Mouse (Mus musculus) embryonic facial prominence, embryonic 11.5 days (tissue): ENCODE data around the gene Crtc3. TPM values are rescaled to one million over a fixed set of nuclear protein-coding genes. Genes with fewer than 3 reads are reported as not detected.

Source experiments
- ATAC-seq: fragments of 200-750 bp; cut with Nextera tagmentation; replicated peaks from 2 replicates; pipeline ENCODE4 v1.8.0; 2017; ENCODE audit warnings: low read depth; ENCODE audit not compliant: insufficient number of reproducible peaks, low FRiP score, low TSS enrichment
- DNase-seq: peaks from one replicate; pipeline ENCODE4 v3.0.0-alpha.2; 2015; ENCODE audit warnings: low spot score
- H3K27ac ChIP-seq: fragments of 300-500 bp; sonication (generic); replicated peaks from 2 replicates; pipeline ENCODE4 v1.5.1; 2014; ENCODE audit warnings: mild to moderate bottlenecking, low read depth, low read length, control low read depth
- H3K27me3 ChIP-seq: fragments of 300-500 bp; sonication (generic); 2 replicates; pipeline ENCODE4 v1.6.1; 2014; ENCODE audit warnings: mild to moderate bottlenecking, low read length, moderate library complexity, mixed read lengths; ENCODE audit not compliant: control insufficient read depth, insufficient read depth
- H3K36me3 ChIP-seq: fragments of 300-500 bp; sonication (generic); replicated peaks from 2 replicates; pipeline ENCODE4 v1.6.1; 2014; ENCODE audit warnings: low read depth, mild to moderate bottlenecking, low read length, moderate library complexity, mixed read lengths; ENCODE audit not compliant: control insufficient read depth, insufficient read depth
- H3K4me1 ChIP-seq: fragments of 300-500 bp; sonication (generic); 2 replicates; pipeline ENCODE4 v1.6.1; 2014; ENCODE audit warnings: low read length, mixed read lengths; ENCODE audit not compliant: control insufficient read depth, insufficient read depth
- H3K4me2 ChIP-seq: fragments of 300-500 bp; sonication (generic); 2 replicates; pipeline ENCODE4 v1.6.1; 2014; ENCODE audit warnings: low read depth, mild to moderate bottlenecking, control low read depth, low read length, moderate library complexity
- H3K4me3 ChIP-seq: fragments of 300-500 bp; sonication (generic); 2 replicates; pipeline ENCODE4 v1.5.1; 2014; ENCODE audit warnings: low read depth, low read length, control low read depth
- H3K9ac ChIP-seq: fragments of 300-500 bp; sonication (generic); replicated peaks from 2 replicates; pipeline ENCODE4 v1.6.1; 2014; ENCODE audit warnings: mild to moderate bottlenecking, control low read depth, low read length
- H3K9me3 ChIP-seq: fragments of 300-500 bp; sonication (generic); replicated peaks from 2 replicates; pipeline ENCODE4 v1.6.1; 2016; ENCODE audit warnings: mild to moderate bottlenecking, low read length, inconsistent platforms, mixed read lengths; ENCODE audit not compliant: control insufficient read depth
- WGBS: fragments of 180-500 bp; shearing (Covaris S2); extraction: QIAGEN DNeasy Blood & Tissue Kit; methylation state at CpG from one replicate; pipeline ENCODE4 v1.1.7; 2014; 5-methylcytosine and 5-hydroxymethylcytosine counted together
- polyA plus RNA-seq: library from polyadenylated mRNA; unstranded; fragments of >200 nt; fragmentation: Nextera tagmentation; extraction: Ambion mirVana; gene quantifications from 2 replicates; pipeline ENCODE4 v1.2.1, GENCODE M21; 2014

Crtc3 gene
- polyA plus RNA-seq, 1 experiment from 2014 or later, result 8.4 TPM

DNA sequence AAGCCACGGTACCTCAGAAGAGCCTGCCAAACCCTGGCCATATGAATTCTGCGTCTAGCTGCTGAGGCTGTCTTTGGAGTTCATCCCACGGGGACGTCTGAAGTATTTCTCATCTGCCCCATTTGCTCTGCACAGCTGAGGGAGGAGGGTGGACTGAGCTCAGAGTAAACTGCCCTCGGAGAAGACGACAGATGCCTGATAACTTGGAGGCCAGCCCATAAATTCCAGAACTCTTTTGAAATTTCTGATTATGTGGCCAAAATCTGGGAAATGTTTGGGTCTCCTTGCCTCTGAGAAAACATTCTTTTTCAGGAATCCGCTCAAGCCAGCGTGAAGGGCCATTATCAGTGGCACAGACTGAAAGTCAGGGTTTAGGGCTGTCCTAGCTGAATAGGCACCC lies 30.8 kb downstream of the Crtc3 start:
- Histone ChIP-seq H3K4me3 (no peak overlapping the region), H3K4me2 (no peak overlapping the region), H3K9ac (no peak overlapping the region), H3K27me3 (no peaks in the 10 kb centered on the region), H3K27ac (no peak overlapping the region), H3K9me3 (no peaks in the 10 kb centered on the region), H3K36me3 (no peaks in the 10 kb centered on the region), H3K4me1 (no peaks in the 10 kb centered on the region; the same call in 1 of the 2 replicates)
- DNase-seq (no peak), ATAC-seq (no peak)
- 69% methylated on average over 8 of the region's 8 CpGs for WGBS

DNA sequence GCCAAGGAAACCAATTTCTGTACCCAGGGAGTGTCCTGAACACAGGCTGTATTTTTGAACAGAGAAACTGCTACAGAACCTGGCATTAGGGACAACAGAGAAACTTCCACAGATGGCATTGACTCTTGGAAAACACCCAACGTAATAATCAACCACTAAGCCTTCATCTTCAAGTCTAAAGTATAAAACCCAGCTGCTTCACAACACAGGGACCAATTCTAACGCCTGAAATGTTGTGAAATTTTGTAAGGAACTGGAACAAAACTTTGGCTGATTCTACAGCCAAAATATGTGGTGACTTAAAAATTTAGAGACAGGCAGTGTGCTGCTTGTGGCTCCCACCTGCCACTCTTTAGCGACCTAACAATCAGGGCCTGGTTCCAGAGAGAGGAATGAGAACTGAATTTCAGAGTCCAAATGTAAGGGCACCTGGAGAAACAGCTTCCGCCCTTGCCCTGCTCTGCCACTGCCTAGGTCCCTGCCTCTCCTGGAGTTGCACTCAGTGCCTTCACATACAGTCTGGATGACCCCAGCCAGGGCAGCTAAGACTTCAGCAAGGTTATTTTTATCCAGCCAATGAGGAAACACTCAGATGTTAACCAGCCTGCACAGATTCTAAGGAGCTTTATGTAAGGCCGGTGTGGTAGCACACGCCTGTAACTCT lies 33.2 kb downstream of the Crtc3 start:
- WGBS, result 81% methylated on average over 6 of the region's 6 CpGs
- Histone ChIP-seq H3K9ac (no peak overlapping the region), H3K27me3 (no peaks in the 10 kb centered on the region), H3K27ac (no peak overlapping the region), H3K9me3 (no peaks in the 10 kb centered on the region), H3K36me3 (no peaks in the 10 kb centered on the region), H3K4me1 (no peaks in the 10 kb centered on the region), H3K4me2 (no peak overlapping the region), H3K4me3 (no peak overlapping the region)
- ATAC-seq (no peak), DNase-seq (no peak)

DNA sequence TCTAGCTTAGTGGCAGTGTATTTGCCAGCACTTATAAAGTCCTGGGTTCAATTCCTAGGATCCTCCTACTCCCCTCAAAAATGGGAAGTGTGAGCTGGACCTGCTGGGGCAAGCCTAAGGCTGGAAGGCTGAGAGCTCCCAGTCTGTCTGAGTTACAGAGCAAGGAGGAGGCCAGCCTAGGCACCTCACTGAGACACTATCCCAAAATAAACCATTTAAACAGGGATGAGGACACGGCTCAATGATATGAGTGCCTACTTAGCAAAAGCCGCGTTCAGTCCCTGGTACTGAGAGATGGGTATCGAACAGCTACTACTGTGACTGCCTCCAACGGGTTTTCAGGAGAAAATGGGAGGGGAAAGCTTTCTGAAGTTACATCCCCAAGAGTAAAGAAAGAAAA lies 33.8 kb downstream of the Crtc3 start:
- H3K4me1 ChIP-seq, result no peaks in the 10 kb centered on the region
- H3K36me3 ChIP-seq, result no peaks in the 10 kb centered on the region
- no peak overlapping the region for H3K4me3 ChIP-seq
- DNase-seq (no peak), ATAC-seq (no peak)
- H3K9ac ChIP-seq, result no peak overlapping the region
- WGBS, result 77% methylated on average over 5 of the region's 5 CpGs
- H3K27me3 ChIP-seq, result no peaks in the 10 kb centered on the region
- no peak overlapping the region for H3K4me2 ChIP-seq
- no peak overlapping the region for H3K27ac ChIP-seq
- H3K9me3 ChIP-seq, result no peaks in the 10 kb centered on the region

DNA sequence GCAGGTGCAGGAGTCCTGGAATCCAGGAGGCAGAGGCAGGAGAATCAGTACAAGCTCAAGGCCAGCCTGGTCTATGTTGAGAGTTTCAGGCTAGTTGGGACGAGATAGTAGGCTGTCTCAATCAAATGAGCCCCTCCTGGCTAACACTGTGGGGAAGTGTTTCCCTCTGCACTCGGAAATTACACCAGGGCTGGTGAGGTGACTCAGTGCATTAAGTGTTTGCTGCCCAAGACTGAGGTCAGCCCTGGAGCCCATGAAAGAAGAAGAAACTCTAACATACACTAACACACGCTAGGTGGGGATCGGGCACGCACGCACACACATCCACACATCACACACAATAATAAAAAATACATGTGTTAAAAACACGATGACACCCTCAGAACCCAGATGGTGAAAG lies 34.3 kb downstream of the Crtc3 start:
- no peak for ATAC-seq
- Histone ChIP-seq H3K9me3 (no peaks in the 10 kb centered on the region), H3K4me2 (no peak overlapping the region), H3K9ac (no peak overlapping the region), H3K27me3 (no peaks in the 10 kb centered on the region), H3K27ac (no peak overlapping the region), H3K36me3 (no peaks in the 10 kb centered on the region), H3K4me3 (no peak overlapping the region), H3K4me1 (no peaks in the 10 kb centered on the region)
- 86% methylated on average over 7 of the region's 7 CpGs for WGBS
- DNase-seq, result no peak

DNA sequence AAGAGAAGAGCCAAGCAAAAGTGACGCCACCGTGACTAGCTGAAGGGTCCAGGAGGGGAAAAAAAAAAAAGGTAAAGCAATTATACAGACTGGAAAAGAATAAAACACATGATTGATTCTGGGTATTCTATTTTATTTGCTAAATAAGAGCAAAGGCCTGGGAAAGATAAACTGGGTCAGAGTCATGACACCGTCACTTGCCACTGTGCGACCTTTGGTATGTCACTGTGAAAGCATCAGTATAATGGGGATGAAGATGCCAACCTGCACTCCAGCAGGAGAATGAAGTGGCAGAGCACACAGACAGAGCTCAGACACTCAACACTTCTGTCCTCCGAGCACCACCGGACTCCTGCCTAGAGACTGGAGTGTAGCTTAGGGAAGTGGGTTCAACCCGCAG lies 34.7 kb downstream of the Crtc3 start:
- WGBS, result 86% methylated on average over 7 of the region's 7 CpGs
- ATAC-seq, result no peak
- no peak overlapping the region for H3K27ac ChIP-seq
- no peaks in the 10 kb centered on the region for H3K4me1 ChIP-seq
- H3K36me3 ChIP-seq, result no peaks in the 10 kb centered on the region
- no peak overlapping the region for H3K9ac ChIP-seq
- H3K4me3 ChIP-seq, result no peak overlapping the region
- H3K4me2 ChIP-seq, result no peak overlapping the region
- H3K9me3 ChIP-seq, result no peaks in the 10 kb centered on the region
- DNase-seq, result no peak
- H3K27me3 ChIP-seq, result no peaks in the 10 kb centered on the region

DNA sequence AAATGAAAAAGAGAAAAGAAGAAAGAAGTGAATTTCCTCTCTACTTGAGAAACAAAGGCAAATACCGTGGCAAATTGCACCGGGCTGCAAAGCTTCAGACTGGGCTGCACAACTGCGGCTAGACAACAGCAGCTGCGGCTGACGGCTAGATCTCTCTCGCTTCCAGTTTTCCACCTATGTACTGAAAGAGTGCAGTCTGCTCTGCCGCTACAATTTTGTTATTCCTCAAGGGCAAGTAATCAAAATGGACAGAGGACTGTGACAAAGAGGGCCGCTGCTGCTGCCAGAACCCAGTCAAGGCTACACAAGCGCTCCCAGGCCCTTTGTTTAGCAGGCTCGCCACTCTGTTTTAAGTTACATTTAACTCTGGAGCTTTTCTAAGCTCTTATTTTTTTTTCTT lies 35.6 kb downstream of the Crtc3 start:
- Histone ChIP-seq H3K4me2 (no peak overlapping the region), H3K4me3 (no peak overlapping the region), H3K9me3 (no peaks in the 10 kb centered on the region), H3K9ac (no peak overlapping the region), H3K4me1 (no peaks in the 10 kb centered on the region), H3K36me3 (no peaks in the 10 kb centered on the region), H3K27me3 (no peaks in the 10 kb centered on the region), H3K27ac (no peak overlapping the region)
- ATAC-seq (no peak), DNase-seq (no peak)
- WGBS, result 68% methylated on average over 10 of the region's 10 CpGs

DNA sequence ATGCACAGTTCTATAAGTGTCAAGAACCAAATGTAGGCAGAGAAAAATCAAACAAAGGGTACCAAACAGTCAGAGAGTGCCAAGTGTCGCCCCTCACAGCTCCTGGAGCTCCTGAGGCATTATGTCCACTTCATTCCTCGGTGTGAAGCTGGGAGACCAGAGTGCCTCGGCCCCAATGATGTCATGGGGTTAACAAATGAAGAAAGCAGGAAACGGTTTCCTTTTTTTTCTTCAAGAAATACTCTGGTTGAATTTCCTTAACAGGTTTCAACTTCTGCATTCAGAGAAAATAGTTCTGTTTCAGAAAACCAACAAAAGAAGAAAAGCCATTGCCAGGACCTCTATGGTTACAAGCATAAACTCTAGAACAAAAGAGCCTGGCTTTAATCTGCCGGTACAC lies 36.4 kb downstream of the Crtc3 start:
- H3K9ac ChIP-seq, result no peak overlapping the region
- no peak for ATAC-seq
- H3K4me2 ChIP-seq, result no peak overlapping the region
- H3K36me3 ChIP-seq, result no peaks in the 10 kb centered on the region
- no peaks in the 10 kb centered on the region for H3K27me3 ChIP-seq
- no peak overlapping the region for H3K4me3 ChIP-seq
- no peaks in the 10 kb centered on the region for H3K4me1 ChIP-seq
- DNase-seq, result no peak
- WGBS, result 50% methylated on average over 5 of the region's 5 CpGs
- H3K27ac ChIP-seq, result no peak overlapping the region
- H3K9me3 ChIP-seq, result no peaks in the 10 kb centered on the region

DNA sequence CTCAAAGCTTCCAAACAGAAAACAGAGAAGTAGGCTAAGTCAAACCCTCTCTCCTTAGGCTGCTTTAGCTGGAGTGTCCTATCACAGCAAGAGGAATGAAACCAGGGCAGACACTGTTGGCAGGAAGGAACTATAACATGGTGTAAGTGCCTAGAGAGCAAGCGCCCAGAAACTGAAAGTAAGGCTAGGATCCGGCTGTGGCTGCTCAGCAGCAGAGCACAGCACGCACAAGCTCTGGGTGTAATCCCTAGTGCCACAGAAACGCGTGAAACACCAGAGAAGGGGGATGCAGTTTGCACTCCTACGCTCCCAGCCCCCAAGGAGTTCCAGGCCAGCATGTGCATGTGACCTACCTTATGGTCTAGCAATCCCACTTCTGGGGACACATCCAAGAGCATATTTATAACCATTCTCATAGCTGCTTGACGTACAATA lies 41.2 kb downstream of the Crtc3 start:
- H3K4me2 ChIP-seq, result no peak overlapping the region
- no peaks in the 10 kb centered on the region for H3K4me1 ChIP-seq
- H3K36me3 ChIP-seq, result no peaks in the 10 kb centered on the region
- H3K9me3 ChIP-seq, result no peaks in the 10 kb centered on the region
- H3K27ac ChIP-seq, result no peak overlapping the region
- H3K27me3 ChIP-seq, result no peaks in the 10 kb centered on the region
- ATAC-seq, result no peak
- WGBS, result 85% methylated on average over 7 of the region's 7 CpGs
- DNase-seq, result no peak
- no peak overlapping the region for H3K9ac ChIP-seq
- H3K4me3 ChIP-seq, result no peak overlapping the region
